Mouse (Mus musculus): ENCODE data around the gene Lmbr1.

Gene Lmbr1

DNA sequence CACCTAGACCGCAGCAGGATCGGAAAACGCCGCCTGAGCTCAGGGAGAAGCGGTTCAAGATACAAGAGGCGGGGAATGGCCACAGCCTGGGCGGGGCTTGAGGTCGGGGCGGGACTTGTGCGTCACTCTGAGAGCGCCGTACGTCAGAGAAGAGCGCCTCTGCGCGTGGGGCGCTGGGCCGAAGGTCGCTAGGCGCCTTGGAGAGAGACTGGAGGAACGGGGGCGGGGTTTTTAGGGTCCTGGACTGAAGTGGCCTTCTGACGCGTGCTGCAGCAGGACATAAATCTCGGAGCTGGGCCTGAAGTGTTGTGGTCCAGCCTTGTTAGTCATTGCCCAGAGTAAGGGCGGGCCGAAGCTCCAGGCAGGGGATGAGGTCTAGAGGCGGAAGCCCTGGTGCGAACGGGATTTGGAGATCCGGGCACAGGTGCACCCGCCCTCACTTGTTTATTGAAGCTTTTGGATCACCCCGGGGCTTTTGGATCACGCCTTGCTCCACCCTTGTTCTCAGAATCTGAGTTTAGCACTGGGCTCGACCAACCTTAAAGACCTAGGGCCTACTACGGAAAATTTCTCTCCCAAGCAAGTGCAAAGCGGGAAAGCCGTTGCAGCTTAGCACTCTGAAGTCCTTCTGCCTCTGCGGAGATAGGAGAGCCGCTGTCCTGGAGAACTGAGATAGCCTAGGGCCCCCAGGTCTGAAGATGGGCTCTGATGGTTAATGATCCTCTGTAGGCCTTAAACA lies at the start of gene Lmbr1:
Gene Lmbr1, minus strand, starts transcription at position 93 of the 739 bp plus-strand sequence.
- ChIA-PET CTCF (interaction anchor here in 3 of 4 experiments (0.9 to 2.6 kb wide), 4 partner anchors 10 to 11 kb away, joined by 3 to 11 read pairs (median 6); no protein-coding TSS in a partner anchor), POLR2A (interaction anchor here (0.5 to 2.5 kb wide), 51 partner anchors 8 to 1062 kb away, joined by 3 to 14 read pairs (median 3); partner anchors contain the start of genes Nom1 (in 3 of the 4), Rnf32 (in 2 of the 4), Dnajb6 (in 1 of the 4) and Gm5129 (in 1 of the 4))

DNA sequence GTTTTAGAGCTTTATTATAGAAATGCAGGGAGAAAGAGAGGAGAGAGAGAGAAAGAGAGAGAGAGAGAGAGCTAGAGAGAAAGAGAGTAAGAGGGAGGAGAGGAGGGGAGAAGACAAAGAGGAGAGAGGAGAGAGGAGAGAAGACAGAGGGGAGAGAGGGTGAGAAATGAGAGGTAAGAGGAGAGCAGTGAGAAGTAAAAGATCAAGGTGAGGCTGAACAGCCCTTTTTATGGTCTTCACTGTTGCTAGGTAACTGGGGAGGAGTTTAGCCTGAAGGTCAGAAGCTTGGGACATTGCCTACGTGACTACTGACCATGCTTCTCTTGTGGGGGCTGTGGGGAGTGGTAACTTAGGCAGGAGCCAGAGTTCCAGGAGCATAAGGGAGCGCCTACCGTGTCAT lies 45.1 kb upstream of the Lmbr1 start:
- ChIA-PET CTCF (interaction anchor here in 1 of 4 experiments (0.6 kb wide), 1 partner anchor 39 kb away, joined by 3 read pairs; no protein-coding TSS in a partner anchor), POLR2A (interaction anchor here in 3 of 4 experiments (1.0 to 2.8 kb wide), 5 partner anchors 10 to 147 kb away, joined by 3 to 9 read pairs (median 5); partner anchors contain the start of genes Nom1 (in 3 of the 3) and Mnx1 (in 1 of the 3))

DNA sequence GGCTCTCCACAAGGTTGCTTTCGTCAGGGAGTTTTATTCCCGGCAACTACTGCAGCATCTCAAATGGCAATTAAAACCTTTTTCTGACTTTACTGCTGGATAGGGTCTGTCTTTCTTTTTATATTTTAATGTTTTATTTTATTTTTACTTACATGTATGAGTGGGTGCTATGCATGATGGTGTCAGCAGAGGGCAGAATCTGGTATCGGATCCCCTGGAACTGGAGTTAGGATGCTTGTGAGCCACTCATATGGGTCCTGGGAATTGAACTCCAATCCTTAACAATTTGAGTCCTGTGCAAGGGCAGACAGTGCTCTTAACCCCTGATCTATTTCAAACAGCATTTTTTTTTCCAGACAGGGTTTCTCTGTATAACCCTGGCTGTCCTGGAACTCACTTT lies 34.9 kb upstream of the Lmbr1 start:
- POLR2A ChIA-PET = no interaction called here
- CTCF ChIA-PET = interaction anchor here in 1 of 4 experiments (0.7 kb wide), 1 partner anchor 31 kb away, joined by 4 read pairs; no protein-coding TSS in a partner anchor

DNA sequence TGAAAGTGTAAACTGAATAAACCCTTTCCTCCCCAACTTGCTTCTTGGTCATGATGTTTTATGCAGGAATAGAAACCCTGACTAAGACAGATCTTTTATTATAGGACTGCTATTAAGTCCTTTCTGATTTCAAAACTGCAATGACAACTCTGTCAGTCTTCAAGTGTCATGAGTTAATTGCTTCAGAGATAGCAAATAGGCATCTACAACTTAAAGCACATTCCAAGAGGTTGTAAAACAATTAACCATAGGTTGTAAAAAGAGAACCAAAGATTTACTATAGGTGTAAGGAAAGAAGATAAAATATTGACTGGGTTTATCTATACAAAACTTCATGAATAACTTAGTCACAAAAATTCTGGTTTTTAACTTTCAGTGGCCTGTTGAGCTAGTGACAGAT lies 32.7 kb upstream of the Lmbr1 start:
- POLR2A ChIA-PET = no interaction called here
- CTCF ChIA-PET = no interaction called here

DNA sequence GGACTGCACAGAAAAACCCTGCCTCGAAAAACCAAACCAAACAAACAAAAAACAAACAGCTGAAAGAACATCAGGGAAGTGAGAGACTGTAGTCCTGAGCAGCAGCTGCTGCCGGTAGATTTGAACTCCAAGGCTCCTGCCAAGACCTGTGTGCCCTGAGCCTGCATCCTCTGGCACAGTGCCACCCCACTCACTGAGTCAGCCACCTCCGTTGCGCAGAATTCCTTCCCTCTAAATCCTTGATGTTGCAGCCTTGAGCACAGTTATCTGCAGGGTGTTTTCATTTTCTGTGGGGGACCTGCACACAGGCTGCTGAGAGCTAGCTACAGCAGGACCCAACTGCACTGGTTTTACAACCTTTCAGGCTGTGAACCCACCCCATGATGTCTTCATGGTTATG lies 20.2 kb upstream of the Lmbr1 start:
- ChIA-PET POLR2A (interaction anchor here in 3 of 4 experiments (0.9 to 2.6 kb wide), 4 partner anchors 18 to 20 kb away, joined by 4 to 9 read pairs (median 4); partner anchors contain the start of gene Lmbr1 (in 3 of the 3)), CTCF (interaction anchor here in 2 of 4 experiments (1.7 kb wide), 2 partner anchors 9 kb away, joined by 5 to 6 read pairs; no protein-coding TSS in a partner anchor)

DNA sequence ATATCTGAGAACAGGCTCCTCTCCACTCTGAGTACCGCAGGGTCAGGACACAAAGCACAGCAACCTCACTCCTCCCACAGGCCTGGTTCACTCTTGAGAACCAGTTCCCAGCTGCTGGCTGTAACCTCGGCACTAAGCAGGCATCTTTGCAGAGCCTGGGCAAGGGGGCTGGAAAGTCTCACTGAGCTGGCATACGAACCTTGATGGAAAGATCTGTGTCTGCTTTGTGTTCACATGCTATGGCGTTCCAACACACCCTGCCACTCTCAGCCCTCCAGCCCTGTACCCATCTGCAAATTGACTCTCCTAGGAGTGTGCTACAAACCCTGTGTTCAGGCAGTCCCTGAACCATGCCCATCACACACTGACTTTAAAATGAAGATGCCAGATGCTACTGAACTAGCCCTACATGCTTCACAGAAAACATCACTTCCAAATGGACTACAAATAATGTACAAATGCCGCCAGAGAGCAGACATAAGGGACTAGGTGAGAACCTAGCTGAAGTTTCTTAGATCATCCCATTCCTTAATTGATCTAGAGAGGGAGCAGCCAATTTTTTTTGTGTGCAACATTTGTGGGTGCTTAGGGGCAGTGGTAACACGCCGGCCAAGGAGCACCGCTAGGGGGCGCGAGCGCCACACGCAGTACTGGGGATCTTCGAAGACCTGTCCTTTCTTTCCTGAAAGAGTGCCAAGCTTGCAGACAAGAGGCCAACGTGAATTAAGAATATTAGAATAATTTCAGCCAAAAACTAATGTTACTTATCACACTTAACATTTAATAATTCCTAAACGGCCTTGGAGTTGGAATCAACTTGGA lies 11.0 kb upstream of the Lmbr1 start:
- ChIA-PET CTCF (interaction anchor here (0.6 to 2.1 kb wide), 31 partner anchors 9 to 731 kb away, joined by 3 to 11 read pairs (median 3); partner anchors contain the start of genes Lmbr1 (in 2 of the 4) and Mnx1 (in 1 of the 4)), POLR2A (interaction anchor here in 3 of 4 experiments (0.6 to 2.4 kb wide), 8 partner anchors 11 to 63 kb away, joined by 3 to 14 read pairs (median 4); partner anchors contain the start of genes Lmbr1 (in 2 of the 3) and Nom1 (in 1 of the 3))

GRCm38 (mm10) chr5:29388181-29388943 lies 10.2 kb upstream of the Lmbr1 start:
- POLR2A ChIA-PET = interaction anchor here in 3 of 4 experiments (0.6 to 2.4 kb wide), 7 partner anchors 10 to 63 kb away, joined by 3 to 14 read pairs (median 4); partner anchors contain the start of genes Lmbr1 (in 2 of the 3) and Nom1 (in 1 of the 3)

GRCm38 (mm10) chr5:29387591-29387990 lies 9.4 kb upstream of the Lmbr1 start:
- ChIA-PET CTCF (interaction anchor here in 2 of 4 experiments (0.6 to 1.3 kb wide), 2 partner anchors 311 to 427 kb away, joined by 3 read pairs; no protein-coding TSS in a partner anchor), POLR2A (interaction anchor here in 3 of 4 experiments (0.7 to 2.4 kb wide), 4 partner anchors 9 to 284 kb away, joined by 3 to 14 read pairs (median 4); partner anchors contain the start of genes Lmbr1 (in 1 of the 3) and Nom1 (in 1 of the 3))

More at GRCm38 (mm10) chr5:29388181-29388943, 10.2 kb upstream of the Lmbr1 start:
- CTCF ChIA-PET = interaction anchor here (0.6 to 2.1 kb wide), 11 partner anchors 10 to 732 kb away, joined by 3 to 11 read pairs (median 3); partner anchors contain the start of genes Lmbr1 (in 1 of the 4) and Mnx1 (in 1 of the 4)

DNA sequence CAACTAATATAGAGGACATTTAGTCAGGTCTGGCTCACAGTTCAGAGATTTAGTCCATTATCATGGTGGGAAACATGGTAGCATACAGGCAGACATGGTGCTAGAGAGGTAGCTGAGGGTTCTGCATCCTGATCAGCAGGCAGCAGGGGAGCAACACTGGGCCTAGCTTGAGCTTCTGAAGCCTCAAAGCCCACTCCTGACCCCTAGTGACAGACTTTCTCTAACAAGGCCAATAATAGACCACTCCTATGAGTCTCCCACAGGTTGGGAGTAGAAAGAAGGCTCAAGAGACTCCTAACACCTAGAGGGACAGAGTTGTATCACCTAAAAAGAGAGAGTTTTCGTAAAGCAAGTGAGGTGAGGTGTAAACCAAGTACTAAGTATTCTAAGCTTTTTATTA lies 4.6 kb upstream of the Lmbr1 start:
- CTCF ChIA-PET = no interaction called here
- POLR2A ChIA-PET = no interaction called here

DNA sequence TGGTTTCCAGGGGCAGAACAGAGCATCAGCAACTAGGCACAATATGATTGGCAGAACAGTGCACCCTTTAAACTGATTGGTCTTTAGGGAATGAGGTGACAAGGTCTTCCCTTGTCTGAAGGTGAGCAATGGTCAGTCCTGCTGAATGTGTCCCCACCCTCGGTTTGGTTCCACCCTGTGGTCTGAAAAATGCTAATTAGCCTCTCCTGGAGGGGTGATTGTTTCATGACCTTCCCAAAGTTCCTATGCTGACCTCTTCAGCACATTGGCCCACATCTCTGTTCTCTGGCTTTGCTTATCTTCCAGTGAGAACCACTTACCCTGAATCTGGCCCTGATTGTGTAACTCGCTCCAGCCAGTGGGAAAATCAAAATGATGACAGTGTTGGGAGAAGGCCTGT lies 1.9 kb upstream of the Lmbr1 start:
- ChIA-PET POLR2A (interaction anchor here in 2 of 4 experiments (0.5 to 2.5 kb wide), 4 partner anchors 55 to 318 kb away, joined by 3 to 9 read pairs (median 4); partner anchors contain the start of gene Nom1 (in 2 of the 2)), CTCF (interaction anchor here in 1 of 4 experiments (2.6 kb wide), 1 partner anchor 9 kb away, joined by 11 read pairs; no protein-coding TSS in a partner anchor)

- POLR2A ChIA-PET = interaction anchor here (0.6 to 2.5 kb wide), 44 partner anchors 9 to 1062 kb away, joined by 3 to 14 read pairs (median 3); partner anchors contain the start of genes Nom1 (in 3 of the 4), Rnf32 (in 2 of the 4), Dnajb6 (in 1 of the 4) and Gm5129 (in 1 of the 4)
- CTCF ChIA-PET = interaction anchor here in 3 of 4 experiments (1.2 to 2.6 kb wide), 3 partner anchors 11 to 12 kb away, joined by 4 to 11 read pairs (median 7); no protein-coding TSS in a partner anchor
Observed at GRCm38 (mm10) chr5:29377590-29378297, 446 bp downstream of the Lmbr1 start.

- POLR2A ChIA-PET = no interaction called here
Observed at GRCm38 (mm10) chr5:29363511-29363910, 14.7 kb downstream of the Lmbr1 start.

DNA sequence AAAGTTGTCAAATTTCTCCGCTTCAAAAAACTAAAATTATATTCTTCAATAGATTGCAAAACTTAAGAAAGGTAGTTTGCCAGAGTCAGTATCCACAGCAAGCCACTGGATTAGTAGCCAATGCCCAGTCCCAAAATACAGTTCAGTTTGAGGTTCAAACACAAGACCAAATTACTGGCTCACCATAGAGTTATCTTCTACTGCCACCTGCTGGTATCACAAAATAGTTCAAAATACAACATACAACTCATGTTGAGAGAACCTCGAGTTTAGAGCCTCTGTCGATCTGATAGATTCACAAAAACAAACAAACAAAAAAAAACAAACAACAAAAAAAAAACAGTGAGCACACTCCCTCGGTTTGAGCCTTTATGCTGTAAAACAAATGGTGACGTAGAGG lies 42.4 kb downstream of the Lmbr1 start:
- CTCF ChIA-PET = no interaction called here
- POLR2A ChIA-PET = no interaction called here

More at GRCm38 (mm10) chr5:29363511-29363910, 14.7 kb downstream of the Lmbr1 start:
- CTCF ChIA-PET = no interaction called here

DNA sequence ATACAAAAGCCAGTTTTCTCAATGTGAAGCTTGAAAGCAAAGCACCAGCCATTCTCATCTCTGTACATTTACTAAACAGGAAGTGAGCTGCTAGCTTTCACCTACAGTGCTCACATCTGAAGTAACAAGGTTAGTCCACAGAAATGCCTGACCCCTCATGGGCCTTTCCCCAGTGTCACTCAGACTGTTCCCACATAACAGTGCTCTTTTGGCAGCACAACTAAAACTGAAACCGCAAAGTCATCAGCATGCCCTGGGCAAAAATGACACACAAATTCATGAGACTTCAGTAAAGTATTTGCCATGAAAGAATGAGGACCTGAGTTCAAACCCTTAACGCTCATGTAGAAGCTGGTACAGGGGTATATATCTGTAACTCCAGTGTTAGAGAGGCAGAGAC lies 55.7 kb downstream of the Lmbr1 start:
- ChIA-PET POLR2A (interaction anchor here in 1 of 4 experiments (0.8 to 1.1 kb wide), 2 partner anchors 11 to 55 kb away, joined by 3 to 4 read pairs; no protein-coding TSS in a partner anchor), CTCF (no interaction called here)

GRCm38 (mm10) chr5:29309191-29309590 lies 69.0 kb downstream of the Lmbr1 start:
- POLR2A ChIA-PET = no interaction called here

DNA sequence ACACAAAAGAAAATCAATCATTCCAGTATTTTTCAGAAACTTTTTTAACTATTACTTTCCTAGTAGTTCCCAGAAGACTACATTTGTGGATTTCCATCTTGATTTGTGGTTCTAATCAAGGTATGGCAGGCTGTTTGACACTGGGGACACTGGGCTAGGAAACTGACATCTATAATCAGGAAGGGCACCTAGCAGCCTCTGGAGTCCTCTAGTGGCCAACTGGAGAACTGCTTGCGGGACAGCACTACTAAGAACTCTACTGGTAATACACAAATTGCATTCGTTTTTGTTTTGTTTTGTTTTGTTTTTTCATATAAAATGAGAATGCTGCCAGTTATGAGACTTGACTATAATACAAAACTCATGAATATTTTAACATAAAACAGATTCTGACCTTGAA lies 85.0 kb downstream of the Lmbr1 start:
- ChIA-PET CTCF (no interaction called here), POLR2A (no interaction called here)

More at GRCm38 (mm10) chr5:29309191-29309590, 69.0 kb downstream of the Lmbr1 start:
- CTCF ChIA-PET = no interaction called here

DNA sequence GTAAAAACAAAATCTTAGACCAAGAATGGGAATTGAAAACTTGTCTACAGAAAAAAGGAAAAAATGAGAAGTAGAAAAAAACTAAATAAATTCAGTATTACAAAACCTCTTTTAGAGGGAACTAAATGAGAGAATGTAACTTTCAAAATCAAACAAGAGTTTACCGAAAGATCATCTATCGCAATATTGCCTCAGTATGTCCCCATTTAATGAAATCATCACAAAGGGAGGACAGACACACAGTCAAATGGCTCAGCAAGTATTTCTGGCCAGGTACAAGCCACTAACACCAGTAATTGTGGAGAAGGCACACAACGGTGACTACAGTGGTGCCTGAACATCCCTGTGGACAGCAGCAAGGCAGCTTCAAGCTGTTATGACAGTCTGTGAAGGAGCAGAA lies 88.1 kb downstream of the Lmbr1 start:
- CTCF ChIA-PET = no interaction called here
- POLR2A ChIA-PET = interaction anchor here in 1 of 4 experiments (0.6 to 3.2 kb wide), 2 partner anchors 12 to 20 kb away, joined by 3 to 7 read pairs; no protein-coding TSS in a partner anchor

All from embryonic stem cell, embryonic (primary cell).